In genomic region chr9:48421029-48421428, GRCm38 (mm10) we compare ENCODE assay signal across 23 mouse cellular contexts. TPM values are rescaled to one million over a fixed set of nuclear protein-coding genes. Genes with fewer than 3 reads are reported as not detected.
DNase-seq lines count a peak whose midpoint lies in the region; ATAC-seq and TF ChIP-seq lines count a peak whose summit lies in the region.
"Had no signal": no experiment of that assay in that cellular context is flagged by ENCODE, and none has a peak within 500 bp of the region (broad histone marks: within the 10 kb centered on the region; RNA-seq: fewer than 3 reads in every experiment).

No protein-coding gene starts in this region.

- dilution Hi-C loops in CH12.LX (cut with MboI; ENCODE audit: extremely low pct_ligation_motif_present, extremely low pct_unique_long_range_greater_than_20kb, low sequenced_read_pairs): no loop called here

- H3K36me3 ChIP-seq in CH12.LX (replicated peaks in 1 of 2; ENCODE audit: control insufficient read depth in 1 of 2, insufficient read depth in 1 of 2, low read length in 1 of 2): peaks cover 1 to 27% of the 10 kb centered on the region in 2 experiments
- H3K36me3 ChIP-seq in macrophage (ENCODE audit: inconsistent target): peaks cover 18% of the 10 kb centered on the region; the same call in 1 of the 2 replicates
- H3K36me3 ChIP-seq in liver, postnatal 0 days (replicated peaks; ENCODE audit: insufficient read depth, low read length): no peaks in the 10 kb centered on the region
- H3K36me3 ChIP-seq in midbrain, embryonic 16.5 days (ENCODE audit: control insufficient read depth, insufficient read depth, low read length): no peaks in the 10 kb centered on the region
- H3K36me3 ChIP-seq: embryonic facial prominence, embryonic 13.5 days; embryonic facial prominence, embryonic 15.5 days; forebrain, embryonic 10.5 days; forebrain, embryonic 12.5 days had no signal

- TF ChIP-seq POLR2A in CH12.LX (IDR thresholded peaks at IDR 0.05; ENCODE audit: low read depth, low read length): no peak

- H3K27ac ChIP-seq in CH12.LX (ENCODE audit: insufficient read depth, low read depth) (peak overlapping the region; percentile 88), macrophage (peak overlapping the region; percentile 98)
- no peak overlapping the region for H3K27ac ChIP-seq in liver, postnatal 0 days (ENCODE audit: low read depth)
- H3K27ac ChIP-seq in midbrain, embryonic 16.5 days (ENCODE audit: low read length): no peak overlapping the region
- H3K27ac ChIP-seq: embryonic facial prominence, embryonic 13.5 days; embryonic facial prominence, embryonic 15.5 days; forebrain, embryonic 10.5 days; forebrain, embryonic 12.5 days had no signal

- H3K79me2 ChIP-seq in CH12.LX (replicated peaks; ENCODE audit: control insufficient read depth, extremely low read depth, insufficient read depth, poor library complexity, severe bottlenecking) (peaks cover 14% of the 10 kb centered on the region), macrophage (ENCODE audit: inconsistent target) (peaks cover 28% of the 10 kb centered on the region; the same call in 1 of the 2 replicates)

- H3K9ac ChIP-seq in CH12.LX (ENCODE audit: insufficient read depth, low read depth): peak overlapping the region; percentile 33; the same call in 1 of the 2 replicates
- H3K9ac ChIP-seq in liver, postnatal 0 days (replicated peaks): no peak overlapping the region
- H3K9ac ChIP-seq in midbrain, embryonic 16.5 days (ENCODE audit: low read depth, low read length): no peak overlapping the region
- H3K9ac ChIP-seq: embryonic facial prominence, embryonic 13.5 days; embryonic facial prominence, embryonic 15.5 days; forebrain, embryonic 12.5 days had no signal

- 86% methylated on average over 2 of the region's 2 CpGs for WGBS in macrophage (ENCODE audit: missing documents)
- WGBS in liver, postnatal 0 days (ENCODE audit: insufficient replicate concordance): 59% methylated on average over 2 of the region's 2 CpGs
- 93% methylated on average over 2 of the region's 2 CpGs for WGBS in midbrain, embryonic 16.5 days

- no peak for TF ChIP-seq EP300 in CH12.LX (IDR thresholded peaks at IDR 0.05; ENCODE audit: low read length)
- TF ChIP-seq EP300 in liver, postnatal 0 days (IDR thresholded peaks at IDR 0.05; ENCODE audit: low read depth): no peak

- no peaks in the 10 kb centered on the region for H3K9me3 ChIP-seq in CH12.LX (replicated peaks; ENCODE audit: low read length)
- H3K9me3 ChIP-seq in liver, postnatal 0 days (ENCODE audit: low read length): no peaks in the 10 kb centered on the region
- H3K9me3 ChIP-seq in midbrain, embryonic 16.5 days (replicated peaks; ENCODE audit: control insufficient read depth, low read length, poor library complexity, severe bottlenecking): no peaks in the 10 kb centered on the region
- H3K9me3 ChIP-seq: embryonic facial prominence, embryonic 13.5 days; embryonic facial prominence, embryonic 15.5 days; forebrain, embryonic 10.5 days; forebrain, embryonic 12.5 days had no signal

- ATAC-seq in liver, postnatal 0 days: no peak
- no peak for ATAC-seq in midbrain, embryonic 16.5 days
- ATAC-seq: CD4-positive, CD25-positive, alpha-beta regulatory T cell, adult 4 months; forebrain, embryonic 14.5 days; forebrain, embryonic 16.5 days had no signal

- peak; percentile 58 for DNase-seq in A20 (ENCODE audit: low read depth, low spot score)
- peak; percentile 51 for DNase-seq in CH12.LX (ENCODE audit: extremely low read depth)
- no peak for DNase-seq in liver, postnatal 0 days
- no peak for DNase-seq in urinary bladder, postnatal 36 days (ENCODE audit: low spot score in 2 of 2)
- DNase-seq: adrenal gland, adult 2 months; adrenal gland, postnatal 10 days; adrenal gland, postnatal 25 days; cerebellum, adult 18-20 months; cerebellum, adult 8-10 months; cerebellum, adult 9-11 months; cerebellum, postnatal 14 days; cerebellum, postnatal 36 days; embryo, embryonic 11 days had no signal

- H3K4me1 ChIP-seq in CH12.LX (ENCODE audit: control insufficient read depth in 1 of 2, insufficient read depth in 2 of 2): peaks cover 8 to 46% of the 10 kb centered on the region in 2 experiments
- H3K4me1 ChIP-seq in liver, postnatal 0 days (ENCODE audit: insufficient read depth): no peaks in the 10 kb centered on the region
- H3K4me1 ChIP-seq in midbrain, embryonic 16.5 days (ENCODE audit: control insufficient read depth, insufficient read depth, low read length): no peaks in the 10 kb centered on the region
- H3K4me1 ChIP-seq: embryonic facial prominence, embryonic 13.5 days; embryonic facial prominence, embryonic 15.5 days; forebrain, embryonic 10.5 days; forebrain, embryonic 12.5 days had no signal

- in situ Hi-C loops in CH12.LX (cut with MboI; ENCODE audit: low pct_ligation_motif_present, low pct_unique_long_range_greater_than_20kb, low sequenced_read_pairs): no loop called here

- no peaks in the 10 kb centered on the region for H3K27me3 ChIP-seq in CH12.LX (replicated peaks)
- H3K27me3 ChIP-seq in liver, postnatal 0 days (ENCODE audit: insufficient read depth, low read length): no peaks in the 10 kb centered on the region
- no peaks in the 10 kb centered on the region for H3K27me3 ChIP-seq in midbrain, embryonic 16.5 days (ENCODE audit: control insufficient read depth, insufficient read depth, low read depth, low read length)
- H3K27me3 ChIP-seq: embryonic facial prominence, embryonic 15.5 days; forebrain, embryonic 12.5 days had no signal

- TF ChIP-seq CTCF in CH12.LX (conservative IDR thresholded peaks at IDR 0.05 in 1 of 2, IDR thresholded peaks at IDR 0.05 in 1 of 2; ENCODE audit: low read depth in 2 of 2, low read length in 2 of 2): no peak
- no peak for TF ChIP-seq CTCF in liver, postnatal 0 days (IDR thresholded peaks at IDR 0.05; ENCODE audit: low read depth)

- TF ChIP-seq RAD21 in CH12.LX (IDR thresholded peaks at IDR 0.05; ENCODE audit: low read depth, low read length): no peak

- H3K4me3 ChIP-seq in CH12.LX (replicated peaks in 1 of 3; ENCODE audit: low read depth in 2 of 3, low read length in 2 of 3, poor library complexity in 1 of 3) (peak overlapping the region; percentile 63 to 77 (median 69)), macrophage (ENCODE audit: inconsistent target) (no peak overlapping the region)
- H3K4me3 ChIP-seq in liver, postnatal 0 days (ENCODE audit: low read depth, low read length): no peak overlapping the region
- no peak overlapping the region for H3K4me3 ChIP-seq in midbrain, embryonic 16.5 days (ENCODE audit: low read depth, low read length)
- H3K4me3 ChIP-seq: embryonic facial prominence, embryonic 13.5 days; embryonic facial prominence, embryonic 15.5 days; erythroblast, embryonic 14.5 days; forebrain, embryonic 10.5 days; forebrain, embryonic 12.5 days had no signal

- H3K4me2 ChIP-seq in CH12.LX (ENCODE audit: insufficient read depth, low read depth, poor library complexity, severe bottlenecking): peak overlapping the region; percentile 43
- no peak overlapping the region for H3K4me2 ChIP-seq in liver, postnatal 0 days (ENCODE audit: low read depth, low read length)
- no peak overlapping the region for H3K4me2 ChIP-seq in midbrain, embryonic 16.5 days (ENCODE audit: low read length)
- H3K4me2 ChIP-seq: embryonic facial prominence, embryonic 13.5 days; embryonic facial prominence, embryonic 15.5 days; forebrain, embryonic 12.5 days had no signal

TF ChIP-seq in CH12.LX, 34 proteins besides CTCF, POLR2A, EP300 and RAD21:
- TF ChIP-seq SMC3 (IDR thresholded peaks at IDR 0.05; ENCODE audit: low read depth, low read length) (no peak), HCFC1 (IDR thresholded peaks at IDR 0.05; ENCODE audit: low read depth, low read length) (no peak), MYC (IDR thresholded peaks at IDR 0.05; ENCODE audit: low read depth, low read length) (no peak), BHLHE40 (IDR thresholded peaks at IDR 0.05; ENCODE audit: low read depth, low read length) (no peak), PAX5 (IDR thresholded peaks at IDR 0.05; ENCODE audit: low read length) (no peak), NELFE (IDR thresholded peaks at IDR 0.05; ENCODE audit: low read depth, low read length) (no peak), UBTF (IDR thresholded peaks at IDR 0.05; ENCODE audit: low read depth, low read length) (no peak)

RNA-seq across cellular contexts. Expression of gene Rexo2, which starts 59.4 kb away (rescaled TPM):
- total RNA-seq in CH12.LX (2012; rRNA removed): 120 and 161 TPM in 2 replicates
- total RNA-seq in CH12.LX (2014; rRNA removed): 108 and 112 TPM in 2 replicates
- polyA plus RNA-seq in CH12.LX (2012; ENCODE audit: insufficient read length, low read depth): 253 and 296 TPM in 2 replicates
- total RNA-seq in macrophage (2018; cell fraction: chromatin; rRNA removed): 10 to 100 TPM; 12.5 to 83.7 (median 40.1) TPM
- total RNA-seq in macrophage (2018; cell fraction: cytosol; rRNA removed): 10 to 100 TPM; 64.1 to 98.4 (median 74.4) TPM
- 10 to 100 TPM; 18.5 to 71.2 (median 41.4) TPM for total RNA-seq in macrophage (2018; cell fraction: nucleus; rRNA removed)
- polyA plus RNA-seq in macrophage (2018): 92.9 to 181 TPM (median 121 TPM) in 3 replicates
- polyA plus RNA-seq in liver, postnatal 0 days (2015; fragmentation: Nextera tagmentation; extraction: Ambion mirVana): 61.5 and 65.9 TPM in 2 replicates
- polyA plus RNA-seq in midbrain, embryonic 16.5 days (2015; fragmentation: Nextera tagmentation; extraction: Ambion mirVana): 119 and 120 TPM in 2 replicates

Comparison
In these comparisons a context has a peak if more than half of its experiments do, and no peak if none do; other contexts are left out.
1. DNase-seq: peak in A20 (single experiment) and CH12.LX (single experiment); none in liver, postnatal 0 days (single experiment) and urinary bladder, postnatal 36 days (0 of 2).
2. H3K27ac ChIP-seq: peak in CH12.LX (single experiment) and macrophage (single experiment); none in liver, postnatal 0 days (single experiment) and midbrain, embryonic 16.5 days (single experiment).
3. H3K4me3 ChIP-seq: peak in CH12.LX (3 of 3); none in macrophage (single experiment), liver, postnatal 0 days (single experiment) and midbrain, embryonic 16.5 days (single experiment).